Mouse (Mus musculus): Measurements from ENCODE around the gene Spaca7. TPM values are rescaled to one million over a fixed set of nuclear protein-coding genes. Genes with fewer than 3 reads are reported as not detected.
A peak's percentile ranks its signal among the peaks of the same experiment; 100 is the strongest.
"Not testable (repeated sequence)": the region's sequence is repeated elsewhere in the genome, so short reads cannot be mapped to it uniquely, and the experiment has no call there.

Gene Spaca7
- total RNA-seq, 2 experiments from 2014 or later: not detected

DNA sequence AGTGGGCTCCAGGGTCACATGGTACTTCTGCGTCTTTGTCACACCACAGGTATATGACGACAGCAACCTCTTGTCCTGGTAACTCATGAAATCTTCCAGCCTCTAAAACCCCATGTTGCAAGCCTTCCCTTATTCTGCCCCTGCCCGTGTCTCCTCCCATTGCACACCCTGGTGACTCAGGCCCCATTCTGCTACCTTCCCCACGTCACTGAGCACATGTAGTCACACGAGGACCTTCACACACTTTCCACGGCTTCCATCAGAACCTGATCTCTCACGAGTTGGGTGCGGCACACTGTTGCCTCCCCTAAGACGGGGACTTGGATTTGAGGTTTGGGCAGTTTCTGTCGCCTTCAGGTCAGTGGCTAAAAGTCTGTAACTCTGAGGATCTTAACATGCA lies 36.0 kb downstream of the Spaca7 start:
- DNase-seq: no peak
- intact Hi-C loops (cut with DNase I): no loop called here

DNA sequence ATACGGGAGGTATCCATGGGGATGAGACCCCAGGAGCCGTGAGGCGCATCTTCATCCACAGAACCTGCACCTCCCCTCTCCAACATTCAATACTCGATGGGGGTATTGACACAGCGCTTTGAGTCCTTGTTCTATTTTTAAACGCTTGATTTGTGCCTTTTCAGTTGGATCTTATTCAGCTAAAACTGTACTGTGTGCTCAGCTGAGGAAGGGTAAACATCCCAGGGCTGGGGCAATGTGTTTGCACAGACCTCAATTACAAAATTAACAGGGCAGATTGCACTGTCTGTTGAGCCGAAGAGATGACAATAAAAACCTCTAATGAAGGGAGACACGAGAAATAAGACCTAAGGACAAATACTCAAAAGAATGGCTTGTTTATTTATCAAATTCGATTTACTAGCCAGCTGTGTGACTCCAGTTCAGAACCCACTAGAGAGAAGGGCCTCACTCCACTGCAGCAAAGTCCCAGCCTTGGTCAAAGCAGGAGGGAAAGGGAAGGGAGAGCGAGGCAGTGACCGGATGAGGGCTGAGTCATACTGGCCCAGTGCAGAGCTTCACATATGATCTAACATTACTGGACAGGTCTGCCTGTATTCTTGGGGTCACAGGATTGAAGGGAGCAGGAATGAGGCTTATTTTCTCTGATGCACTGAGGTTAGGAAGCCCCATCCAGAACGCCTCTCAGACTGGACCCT lies 37.1 kb downstream of the Spaca7 start:
- DNase-seq: no peak
- intact Hi-C loops (cut with DNase I): no loop called here

DNA sequence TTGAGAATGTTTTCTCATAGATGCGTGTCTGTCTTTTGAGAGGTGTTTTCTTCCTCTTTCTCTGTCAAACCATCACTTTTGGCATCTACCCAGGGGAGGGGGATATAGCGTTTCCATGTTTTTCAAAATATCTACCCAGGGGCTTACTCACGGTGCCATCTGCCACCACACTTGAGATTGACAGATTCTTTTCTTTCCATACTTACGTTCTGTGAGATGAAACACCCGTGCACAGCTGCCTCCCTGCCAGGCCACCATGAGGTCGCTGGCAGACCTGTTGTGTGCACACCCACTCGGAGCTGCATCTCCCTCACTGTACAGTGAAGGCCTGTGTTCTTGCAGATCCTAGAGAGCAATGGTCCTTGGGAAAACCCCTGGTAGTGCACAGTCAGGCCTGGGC lies 40.4 kb downstream of the Spaca7 start:
- intact Hi-C loops (cut with DNase I): no loop called here
- no peak for DNase-seq

DNA sequence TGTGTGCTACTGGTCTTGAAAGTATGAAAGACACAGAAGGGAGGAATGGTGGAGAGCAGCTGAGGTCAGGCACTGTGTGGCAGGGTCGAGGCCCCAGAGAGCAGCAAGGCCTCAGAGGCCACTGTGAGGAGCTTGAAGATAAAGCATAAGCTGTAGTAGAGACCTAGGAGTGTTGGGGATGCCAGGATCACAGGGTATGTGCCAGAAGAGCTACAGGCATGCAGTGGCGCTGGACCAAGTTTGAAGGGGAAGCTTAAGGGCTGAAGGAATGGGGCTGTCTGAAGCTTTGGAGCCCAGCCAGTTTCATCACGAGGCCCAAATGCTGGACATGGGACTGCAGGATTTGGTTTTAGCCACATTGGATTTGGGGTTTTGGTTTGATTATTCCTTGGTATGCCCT lies 44.5 kb downstream of the Spaca7 start:
- intact Hi-C loops (cut with DNase I); DNase-seq: not testable (repeated sequence)

DNA sequence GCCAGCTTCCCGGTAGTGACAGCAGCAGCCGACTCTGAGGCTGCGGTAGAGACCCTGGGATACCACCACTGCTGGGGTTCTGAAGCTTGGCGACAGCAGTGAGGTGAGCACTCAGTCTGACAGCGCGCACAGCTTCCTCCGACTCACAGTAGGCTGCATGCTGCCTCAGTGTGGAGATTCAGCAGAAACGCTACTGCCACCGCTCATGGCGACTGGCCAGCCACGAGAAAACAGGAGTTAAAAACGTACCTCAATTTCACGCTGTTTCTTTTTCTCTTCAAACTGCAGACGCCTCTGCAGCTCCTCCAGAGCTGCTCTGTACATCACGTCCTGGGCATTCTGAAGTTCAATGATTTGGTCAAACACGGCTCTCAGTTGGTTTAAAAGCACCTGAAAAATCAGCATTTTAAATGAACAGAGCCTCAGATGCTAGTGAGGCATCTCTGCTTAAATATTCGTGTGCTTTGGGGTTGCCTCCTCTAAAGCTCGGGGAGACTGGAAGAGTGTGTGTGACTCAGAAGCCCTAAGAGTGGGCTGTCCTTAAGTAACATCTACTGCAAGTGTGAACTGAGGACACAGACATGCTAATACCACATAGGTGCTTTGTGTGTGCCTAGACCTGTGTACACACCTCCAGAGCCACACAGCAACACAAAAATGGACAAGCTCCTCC lies 48.9 kb downstream of the Spaca7 start:
- DNase-seq: no peak
- intact Hi-C loops (cut with DNase I): no loop called here

DNA sequence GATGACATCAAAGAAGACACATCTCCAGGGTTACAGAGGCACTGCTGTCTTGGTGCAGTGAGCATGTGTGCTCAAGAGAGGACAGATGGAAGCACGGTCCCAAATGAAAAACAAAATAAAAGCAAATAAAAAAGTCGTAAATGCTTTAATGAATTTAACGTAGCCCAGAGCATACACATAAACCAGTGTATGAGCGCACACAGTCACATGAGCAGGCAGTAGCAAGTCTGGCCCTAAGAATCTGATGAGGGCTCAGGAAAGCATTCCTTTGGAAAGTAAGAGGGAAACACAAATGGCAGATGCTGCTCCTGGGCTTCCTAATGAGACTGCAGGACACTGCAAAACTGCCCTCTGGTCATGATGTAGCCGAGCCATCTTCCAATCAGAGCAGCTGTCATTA lies 53.1 kb downstream of the Spaca7 start:
- intact Hi-C loops (cut with DNase I): loop anchor here (5.0 kb wide), 1 partner anchor 669 kb away; no protein-coding TSS in a partner anchor
- no peak for DNase-seq

DNA sequence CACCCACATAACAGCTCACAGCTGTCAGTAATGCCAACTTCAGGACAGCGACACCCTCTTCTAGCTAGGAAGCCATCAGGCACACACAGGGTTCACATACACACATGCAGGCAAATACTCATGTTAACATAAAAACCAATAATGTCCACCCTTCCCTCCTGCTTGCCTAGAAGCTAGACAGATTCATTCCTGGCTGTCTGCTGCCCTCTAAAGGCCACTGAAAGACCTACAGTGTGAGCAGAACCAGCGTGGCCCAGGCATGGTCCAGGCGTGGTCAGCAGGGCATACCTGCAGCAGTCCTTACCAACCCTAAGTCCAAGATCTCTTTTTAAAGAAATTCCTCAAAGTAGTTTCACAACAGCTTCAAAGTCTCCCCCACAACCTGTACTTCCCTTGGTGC lies 56.2 kb downstream of the Spaca7 start:
- peak; percentile 46 for DNase-seq
- intact Hi-C loops (cut with DNase I): loop anchor here (5.0 kb wide), 1 partner anchor 672 kb away; no protein-coding TSS in a partner anchor

DNA sequence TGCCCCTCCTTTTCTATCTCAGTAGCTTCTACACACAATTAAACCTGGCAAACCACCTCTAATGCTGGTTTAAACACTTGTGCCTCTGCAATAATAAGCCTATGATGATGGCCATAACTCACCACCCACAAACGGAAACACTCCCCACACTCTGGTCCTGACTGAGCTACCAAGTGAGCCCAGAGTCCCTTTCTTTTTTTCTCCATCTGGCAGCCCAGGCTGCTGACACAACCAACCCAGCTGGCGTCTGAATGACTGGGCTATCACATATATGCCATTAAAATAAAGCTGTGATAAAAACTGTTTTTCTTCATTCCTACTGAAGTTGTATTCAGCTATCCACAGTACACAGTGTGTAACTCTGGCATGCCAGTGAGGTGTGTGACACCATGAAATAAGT lies 62.5 kb downstream of the Spaca7 start:
- DNase-seq: no peak
- intact Hi-C loops (cut with DNase I): no loop called here

DNA sequence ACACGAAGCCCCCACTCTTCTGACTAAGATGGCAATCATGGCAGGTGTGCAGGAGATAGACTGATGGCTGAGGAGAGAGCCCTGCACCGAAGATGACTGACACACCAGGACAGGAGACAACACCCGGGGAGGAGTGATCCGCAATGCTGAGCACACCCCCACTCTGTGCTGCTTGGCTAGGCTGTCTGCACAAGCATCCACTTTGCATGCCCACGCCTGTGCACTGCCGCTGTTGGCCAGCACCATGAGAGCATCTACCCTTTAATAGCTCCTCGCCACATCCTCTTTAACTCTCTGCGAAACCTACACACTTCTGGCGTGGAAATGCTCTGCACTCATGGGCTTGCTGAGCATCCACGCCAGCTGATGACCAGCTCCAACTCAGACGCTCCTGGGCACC lies 65.6 kb downstream of the Spaca7 start:
- intact Hi-C loops (cut with DNase I): no loop called here
- no peak for DNase-seq

DNA sequence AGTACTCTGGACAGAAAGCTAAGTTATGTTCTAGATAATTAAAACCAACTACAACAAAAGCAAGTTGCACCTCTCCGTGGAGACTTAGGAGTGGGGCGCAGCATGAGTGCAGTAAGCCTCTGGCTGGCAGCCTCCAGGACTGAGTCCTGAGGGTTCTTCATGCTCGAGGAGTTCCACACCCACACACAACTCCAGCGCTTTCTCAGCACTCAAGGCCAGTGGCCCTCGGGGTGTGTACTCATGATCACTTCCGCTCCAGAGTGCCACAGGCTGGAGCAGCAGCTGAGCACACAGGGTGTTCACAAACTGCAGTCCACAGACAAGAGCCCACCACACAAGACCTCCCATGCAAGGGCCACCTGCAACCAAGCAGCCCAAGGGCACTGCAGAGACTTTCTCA lies 68.7 kb downstream of the Spaca7 start:
- DNase-seq: no peak
- intact Hi-C loops (cut with DNase I): no loop called here

DNA sequence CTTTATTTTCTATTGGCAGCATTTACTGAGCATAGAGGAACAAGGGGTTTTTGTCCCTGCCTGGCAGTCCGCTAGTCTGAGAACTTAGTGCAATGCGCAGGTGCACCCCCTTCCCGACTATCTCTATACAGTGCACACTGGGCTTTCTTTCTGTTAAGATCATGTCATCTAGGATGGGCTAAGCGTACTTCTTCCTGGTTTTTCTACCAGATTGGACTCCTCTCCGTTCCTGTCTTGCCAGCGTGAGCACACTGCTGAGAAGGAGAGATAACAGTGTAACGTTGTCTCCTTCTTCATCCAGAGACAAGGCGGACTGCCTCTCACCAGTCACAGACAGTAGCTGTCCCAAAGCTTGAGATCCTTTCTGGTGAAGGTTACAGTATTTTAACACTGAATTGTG lies 71.5 kb downstream of the Spaca7 start:
- intact Hi-C loops (cut with DNase I): no loop called here
- no peak for DNase-seq

DNA sequence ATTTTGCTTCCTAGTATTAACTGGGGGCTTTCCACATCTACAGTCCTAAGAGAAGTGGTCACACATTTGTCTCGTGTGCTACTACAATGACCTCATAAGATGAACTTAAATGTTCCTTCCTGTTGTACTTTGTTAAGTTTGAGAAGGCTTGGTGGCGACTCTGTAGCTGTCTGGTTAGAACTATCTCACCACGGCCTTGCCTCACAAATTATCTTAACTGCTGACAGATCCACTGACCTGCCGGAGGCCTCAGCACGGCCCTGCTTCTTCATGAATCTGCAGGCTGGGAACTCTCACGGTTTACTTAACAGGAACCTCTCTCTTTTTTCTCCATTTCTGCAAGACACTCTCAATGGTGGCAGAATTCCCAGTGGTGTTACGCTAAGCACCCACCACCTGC lies 72.1 kb downstream of the Spaca7 start:
- intact Hi-C loops (cut with DNase I): no loop called here
- no peak for DNase-seq

DNA sequence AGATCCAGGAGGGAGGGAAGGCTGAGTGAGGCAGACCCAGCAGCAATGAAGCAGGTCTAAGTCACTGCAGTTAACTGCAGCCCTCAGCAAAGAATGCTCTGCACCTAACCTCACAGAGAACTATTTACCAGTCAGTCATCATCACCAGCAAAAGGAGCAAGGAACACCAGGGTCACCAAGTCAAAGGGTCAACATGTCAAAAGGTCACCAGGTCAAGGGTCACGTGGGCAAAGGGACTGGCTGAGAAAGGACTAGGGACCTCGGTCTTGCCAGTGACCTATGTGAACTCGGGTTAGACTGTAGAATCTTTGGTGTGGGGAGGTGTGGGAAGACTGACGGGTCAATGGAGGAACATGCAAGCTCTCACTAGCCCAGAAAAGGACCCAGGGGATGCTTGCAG lies 73.7 kb downstream of the Spaca7 start:
- intact Hi-C loops (cut with DNase I): no loop called here
- no peak for DNase-seq

DNA sequence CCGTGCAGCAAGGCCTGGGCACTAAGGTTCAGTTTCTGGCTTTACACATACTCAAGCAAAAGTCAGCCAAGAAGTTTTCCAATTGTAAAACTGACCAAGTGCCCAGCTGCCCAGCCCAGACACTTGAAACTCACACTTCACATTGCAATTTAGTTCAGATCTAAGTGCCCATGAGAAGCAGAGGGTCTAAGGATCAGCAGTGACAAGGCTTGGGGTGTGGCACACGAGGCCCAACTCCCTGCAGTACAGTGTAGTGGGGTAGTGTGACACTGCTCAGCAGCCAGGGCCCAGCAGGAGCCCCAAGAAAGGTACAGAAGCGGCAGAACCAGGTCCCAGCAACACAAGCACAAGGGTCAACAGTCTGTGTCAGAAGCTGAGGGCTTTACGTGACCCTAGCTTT lies 76.1 kb downstream of the Spaca7 start:
- DNase-seq: no peak
- intact Hi-C loops (cut with DNase I): no loop called here

Other genes starting within 250 kb of the Spaca7 start
- 10 to 100 TPM; 15.0 to 20.7 TPM for gene Sox1, start 177.7 kb upstream of the Spaca7 start, total RNA-seq (2021)
- 10 to 100 TPM; 33.9 to 37.2 TPM for gene Tubgcp3, start 99.2 kb downstream of the Spaca7 start, total RNA-seq (2021)
- 10 to 100 TPM; 63.2 to 64.5 TPM for gene Atp11a, start 184.0 kb downstream of the Spaca7 start, total RNA-seq (2021)

Data from left cerebral cortex, postnatal 4 days (tissue).